Mouse (Mus musculus) lung, postnatal 0 days (tissue): Measurements from ENCODE around the gene Tnnc2. TPM values are rescaled to one million over a fixed set of nuclear protein-coding genes. Genes with fewer than 3 reads are reported as not detected.

ENCODE experiments used
- ATAC-seq: fragments of 200-750 bp; cut with Nextera tagmentation; 2 replicates; pipeline ENCODE4 v1.8.0; 2017; ENCODE audit warnings: moderate library complexity
- DNase-seq: peaks from one replicate; pipeline ENCODE4 v3.0.0-alpha.2; 2016; ENCODE audit warnings: low spot score
- H3K27ac ChIP-seq: fragments of 300-500 bp; sonication (generic); 2 replicates; pipeline ENCODE4 v1.5.1; 2014; ENCODE audit warnings: antibody characterized with exemption, mild to moderate bottlenecking, low read length, mixed read lengths
- H3K27me3 ChIP-seq: fragments of 300-500 bp; sonication (generic); replicated peaks from 2 replicates; pipeline ENCODE4 v1.6.1; 2014; ENCODE audit warnings: low read length, mixed read lengths; ENCODE audit not compliant: insufficient read depth
- H3K36me3 ChIP-seq: fragments of 300-500 bp; sonication (generic); 2 replicates; pipeline ENCODE4 v1.6.1; 2014; ENCODE audit warnings: low read length, mixed read lengths; ENCODE audit not compliant: insufficient read depth
- H3K4me1 ChIP-seq: fragments of 300-500 bp; sonication (generic); 2 replicates; pipeline ENCODE4 v1.6.1; 2014; ENCODE audit warnings: antibody characterized with exemption, low read depth, low read length, mixed read lengths; ENCODE audit not compliant: insufficient read depth
- H3K4me2 ChIP-seq: fragments of 300-500 bp; sonication (generic); replicated peaks from 2 replicates; pipeline ENCODE4 v1.6.1; 2014; ENCODE audit warnings: low read depth, mild to moderate bottlenecking, low read length, moderate library complexity, mixed read lengths
- H3K4me3 ChIP-seq: fragments of 300-500 bp; sonication (generic); 2 replicates; pipeline ENCODE4 v1.5.1; 2014; ENCODE audit warnings: low read depth, low read length
- H3K9ac ChIP-seq: fragments of 300-500 bp; sonication (generic); replicated peaks from 2 replicates; pipeline ENCODE4 v1.6.1; 2014; ENCODE audit warnings: low read depth, mild to moderate bottlenecking
- H3K9me3 ChIP-seq: fragments of 300-500 bp; sonication (generic); 2 replicates; pipeline ENCODE4 v1.6.1; 2016; ENCODE audit warnings: low read length, mixed read lengths
- CTCF ChIP-seq: IDR thresholded peaks from 2 replicates; pipeline ENCODE4 v1.5.1; 2016; ENCODE audit warnings: antibody characterized with exemption, mild to moderate bottlenecking
- EP300 ChIP-seq: IDR thresholded peaks from 2 replicates; pipeline ENCODE4 v1.6.1; 2016; ENCODE audit warnings: antibody characterized with exemption, mild to moderate bottlenecking, control low read depth
- WGBS: fragments of 180-500 bp; shearing (Covaris S2); extraction: QIAGEN DNeasy Blood & Tissue Kit; methylation state at CpG from one replicate; pipeline ENCODE4 v1.1.7; 2014; 5-methylcytosine and 5-hydroxymethylcytosine counted together
- polyA plus RNA-seq: library from polyadenylated mRNA; unstranded; fragments of >200 nt; fragmentation: Nextera tagmentation; extraction: Ambion mirVana; gene quantifications from 2 replicates; pipeline ENCODE4 v1.2.1, GENCODE M21; 2015

The Tnnc2 gene
- polyA plus RNA-seq, 1 experiment from 2014 or later, result 0.47 TPM

DNA sequence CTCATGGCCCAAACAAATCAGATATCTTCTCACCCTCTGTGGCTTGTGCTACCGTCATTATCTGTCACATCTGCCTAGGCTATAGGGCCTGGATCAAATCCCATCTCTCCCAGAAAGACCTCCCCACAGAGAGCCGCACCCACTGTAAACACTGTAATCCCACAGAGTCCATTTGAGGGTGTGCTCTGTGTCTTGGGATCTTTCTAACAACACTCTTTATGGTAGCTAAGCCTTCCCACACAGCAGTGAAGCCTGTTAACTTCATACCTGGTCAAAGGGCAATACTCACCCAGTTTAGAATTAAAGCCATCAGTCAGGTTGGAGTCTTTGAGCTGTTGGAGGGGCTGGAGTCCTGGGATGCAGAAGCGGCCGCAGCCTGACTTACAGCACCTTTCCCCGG, 48.0 kb downstream of the Tnnc2 start:
- WGBS, result 56% methylated on average over 5 of the region's 5 CpGs
- H3K36me3 ChIP-seq, result no peaks in the 10 kb centered on the region
- H3K9me3 ChIP-seq, result no peaks in the 10 kb centered on the region
- ATAC-seq, result no peak
- TF ChIP-seq CTCF (no peak), EP300 (no peak)
- no peak overlapping the region for H3K4me3 ChIP-seq
- DNase-seq, result no peak
- no peak overlapping the region for H3K27ac ChIP-seq
- H3K4me1 ChIP-seq, result no peaks in the 10 kb centered on the region; the same call in 1 of the 2 replicates
- no peak overlapping the region for H3K4me2 ChIP-seq
- no peaks in the 10 kb centered on the region for H3K27me3 ChIP-seq
- no peak overlapping the region for H3K9ac ChIP-seq

Other genes with a start within 250 kb of the Tnnc2 start
- 1,345 and 1,354 TPM in 2 replicates for gene Wfdc2, start 217.6 kb downstream of the Tnnc2 start, polyA plus RNA-seq
- not detected in 2 replicates for gene Spint3, start 206.5 kb downstream of the Tnnc2 start, polyA plus RNA-seq
- 0.93 and 1.0 TPM in 2 replicates for gene Wfdc6a, start 194.5 kb downstream of the Tnnc2 start, polyA plus RNA-seq
- not detected in 2 replicates for gene Eppin, start 186.4 kb downstream of the Tnnc2 start, polyA plus RNA-seq
- 0.90 and 1.3 TPM in 2 replicates for gene Wfdc6b, start 166.4 kb downstream of the Tnnc2 start, polyA plus RNA-seq
- 0.36 and 0.43 TPM in 2 replicates for gene Wfdc8, start 166.3 kb downstream of the Tnnc2 start, polyA plus RNA-seq
- gene Wfdc16, start 141.2 kb downstream of the Tnnc2 start, polyA plus RNA-seq, result not detected in 2 replicates
- 0.57 and 0.88 TPM in 2 replicates for gene Wfdc10, start 123.9 kb downstream of the Tnnc2 start, polyA plus RNA-seq
- gene Wfdc9, start 123.4 kb downstream of the Tnnc2 start, polyA plus RNA-seq, result not detected in 2 replicates
- gene Wfdc11, start 105.9 kb downstream of the Tnnc2 start, polyA plus RNA-seq, result not detected in 2 replicates
- gene Wfdc13, start 94.9 kb downstream of the Tnnc2 start, polyA plus RNA-seq, result 1.3 and 1.9 TPM in 2 replicates
- gene Spint4, start 81.5 kb downstream of the Tnnc2 start, polyA plus RNA-seq, result not detected in 2 replicates
- not detected in 2 replicates for gene Spint5, start 64.7 kb downstream of the Tnnc2 start, polyA plus RNA-seq
- gene Wfdc3, start 34.0 kb downstream of the Tnnc2 start, polyA plus RNA-seq, result 6.4 and 6.6 TPM in 2 replicates
- 47.1 and 47.2 TPM in 2 replicates for gene Dnttip1, start 34.0 kb downstream of the Tnnc2 start, polyA plus RNA-seq
- gene Ube2c, start 10.1 kb downstream of the Tnnc2 start, polyA plus RNA-seq, result 21.1 and 33.3 TPM in 2 replicates
- 27.4 and 28.6 TPM in 2 replicates for gene Snx21, start 5.9 kb upstream of the Tnnc2 start, polyA plus RNA-seq
- gene Acot8, start 24.9 kb upstream of the Tnnc2 start, polyA plus RNA-seq, result 17.8 and 18.9 TPM in 2 replicates
- 4.3 and 5.3 TPM in 2 replicates for gene Zswim3, start 25.1 kb upstream of the Tnnc2 start, polyA plus RNA-seq
- 7.7 and 8.1 TPM in 2 replicates for gene Zswim1, start 42.7 kb upstream of the Tnnc2 start, polyA plus RNA-seq
- not detected in 2 replicates for gene Spata25, start 48.6 kb upstream of the Tnnc2 start, polyA plus RNA-seq
- 146 and 147 TPM in 2 replicates for gene Ctsa, start 52.9 kb upstream of the Tnnc2 start, polyA plus RNA-seq
- gene Neurl2, start 53.5 kb upstream of the Tnnc2 start, polyA plus RNA-seq, result 5.4 and 6.5 TPM in 2 replicates
- 286 and 314 TPM in 2 replicates for gene Pltp, start 77.7 kb upstream of the Tnnc2 start, polyA plus RNA-seq
- gene Pcif1, start 99.3 kb upstream of the Tnnc2 start, polyA plus RNA-seq, result 60.9 and 71.3 TPM in 2 replicates
- gene Zfp335, start 131.8 kb upstream of the Tnnc2 start, polyA plus RNA-seq, result 5.0 and 5.2 TPM in 2 replicates
- 4.5 and 5.6 TPM in 2 replicates for gene Mmp9, start 160.8 kb upstream of the Tnnc2 start, polyA plus RNA-seq
- gene Slc12a5, start 180.8 kb upstream of the Tnnc2 start, polyA plus RNA-seq, result 0.84 and 1.0 TPM in 2 replicates